Mouse (Mus musculus) cortical plate, adult 2 months (tissue): Measurements from ENCODE around the gene Calcoco1.

Source experiments
- CTCF ChIP-seq: fragments of 200-500 bp; IDR thresholded peaks from 2 replicates; pipeline ENCODE4 v1.5.1; 2011; ENCODE audit warnings: mild to moderate bottlenecking, control low read depth, low read length; ENCODE audit not compliant: insufficient read depth; ENCODE audit errors: extremely low read depth
- POLR2A ChIP-seq: fragments of 200-500 bp; IDR thresholded peaks from 2 replicates; pipeline ENCODE4 v1.6.1; 2011; ENCODE audit warnings: mild to moderate bottlenecking, low read length, control low read depth; ENCODE audit not compliant: insufficient read depth; ENCODE audit errors: extremely low read depth

DNA sequence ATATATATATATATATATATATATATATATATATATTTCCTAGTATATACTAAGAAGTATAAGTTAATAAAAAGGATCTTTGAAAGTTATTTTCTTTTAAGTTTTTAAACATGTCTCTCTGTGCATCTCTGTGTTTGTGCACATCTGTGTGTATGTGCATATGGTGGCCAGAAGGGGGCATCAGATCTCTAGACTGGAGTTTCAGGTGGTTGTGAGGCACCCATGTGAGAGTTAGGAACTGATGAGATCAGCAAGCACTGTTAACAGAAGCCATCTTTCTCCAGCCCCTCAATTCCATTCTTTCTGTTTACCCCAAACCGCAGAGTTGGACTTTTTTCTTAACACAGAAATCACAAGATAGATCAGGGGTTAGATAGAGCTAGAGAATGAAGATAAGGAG lies 35.7 kb upstream of the Calcoco1 start:
- no peak for TF ChIP-seq CTCF
- no peak for TF ChIP-seq POLR2A
